Mouse (Mus musculus): ENCODE measurements around the gene Mettl13. TPM values are rescaled to one million over a fixed set of nuclear protein-coding genes. Genes with fewer than 3 reads are reported as not detected.

Gene Mettl13
- polyA plus RNA-seq, 1 experiment from 2014 or later, result 13.2 TPM

GRCm38 (mm10) chr1:162510013-162510356 is 38.4 kb downstream of the Mettl13 start:
- Histone ChIP-seq H3K4me3 (ENCODE audit: low read length) (no peak overlapping the region), H3K4me1 (ENCODE audit: control insufficient read depth, insufficient read depth, low read length) (peaks cover 8% of the 10 kb centered on the region; the same call in 1 of the 2 replicates), H3K9ac (ENCODE audit: low read length) (no peak overlapping the region), H3K27me3 (ENCODE audit: control insufficient read depth, insufficient read depth, low read length) (no peaks in the 10 kb centered on the region), H3K9me3 (replicated peaks; ENCODE audit: control insufficient read depth, low read length) (no peaks in the 10 kb centered on the region), H3K36me3 (ENCODE audit: control insufficient read depth, insufficient read depth) (no peaks in the 10 kb centered on the region), H3K27ac (ENCODE audit: low read length) (no peak overlapping the region), H3K4me2 (ENCODE audit: low read depth, low read length) (no peak overlapping the region)
- 53% methylated on average over 2 of the region's 2 CpGs for WGBS
- no peak for ATAC-seq (replicated peaks; ENCODE audit: extremely low read depth, insufficient read depth, low FRiP score)

GRCm38 (mm10) chr1:162509329-162510012 is 38.9 kb downstream of the Mettl13 start:
- no peak overlapping the region for H3K27ac ChIP-seq (ENCODE audit: low read length)
- H3K27me3 ChIP-seq (ENCODE audit: control insufficient read depth, insufficient read depth, low read length), result no peaks in the 10 kb centered on the region
- H3K4me1 ChIP-seq (ENCODE audit: control insufficient read depth, insufficient read depth, low read length), result peaks cover 8% of the 10 kb centered on the region; the same call in 1 of the 2 replicates
- no peak overlapping the region for H3K9ac ChIP-seq (ENCODE audit: low read length)
- WGBS, result 20% methylated on average over 12 of the region's 12 CpGs
- H3K4me2 ChIP-seq (ENCODE audit: low read depth, low read length), result no peak overlapping the region
- no peaks in the 10 kb centered on the region for H3K36me3 ChIP-seq (ENCODE audit: control insufficient read depth, insufficient read depth)
- no peak overlapping the region for H3K4me3 ChIP-seq (ENCODE audit: low read length)
- ATAC-seq (replicated peaks; ENCODE audit: extremely low read depth, insufficient read depth, low FRiP score), result 0 out of 2 replicates have a peak, but pooled peaks have one; percentile 70
- H3K9me3 ChIP-seq (replicated peaks; ENCODE audit: control insufficient read depth, low read length), result no peaks in the 10 kb centered on the region

GRCm38 (mm10) chr1:162508211-162509005 is 39.9 kb downstream of the Mettl13 start:
- Histone ChIP-seq H3K4me1 (ENCODE audit: control insufficient read depth, insufficient read depth, low read length) (peaks cover 8% of the 10 kb centered on the region; the same call in 1 of the 2 replicates), H3K9me3 (replicated peaks; ENCODE audit: control insufficient read depth, low read length) (no peaks in the 10 kb centered on the region), H3K27ac (ENCODE audit: low read length) (no peak overlapping the region), H3K36me3 (ENCODE audit: control insufficient read depth, insufficient read depth) (no peaks in the 10 kb centered on the region), H3K9ac (ENCODE audit: low read length) (no peak overlapping the region), H3K4me2 (ENCODE audit: low read depth, low read length) (no peak overlapping the region), H3K27me3 (ENCODE audit: control insufficient read depth, insufficient read depth, low read length) (no peaks in the 10 kb centered on the region), H3K4me3 (ENCODE audit: low read length) (no peak overlapping the region)
- ATAC-seq (replicated peaks; ENCODE audit: extremely low read depth, insufficient read depth, low FRiP score), result no peak
- 69% methylated on average over 4 of the region's 4 CpGs for WGBS

- ATAC-seq (replicated peaks; ENCODE audit: extremely low read depth, insufficient read depth, low FRiP score), result no peak
- Histone ChIP-seq H3K27me3 (ENCODE audit: control insufficient read depth, insufficient read depth, low read length) (no peaks in the 10 kb centered on the region), H3K36me3 (ENCODE audit: control insufficient read depth, insufficient read depth) (no peaks in the 10 kb centered on the region), H3K4me2 (ENCODE audit: low read depth, low read length) (no peak overlapping the region), H3K4me1 (ENCODE audit: control insufficient read depth, insufficient read depth, low read length) (peaks cover 8% of the 10 kb centered on the region; the same call in 1 of the 2 replicates), H3K9ac (ENCODE audit: low read length) (no peak overlapping the region), H3K9me3 (replicated peaks; ENCODE audit: control insufficient read depth, low read length) (no peaks in the 10 kb centered on the region), H3K4me3 (ENCODE audit: low read length) (no peak overlapping the region), H3K27ac (ENCODE audit: low read length) (no peak overlapping the region)
- WGBS, result 79% methylated on average over 4 of the region's 4 CpGs
Observed at GRCm38 (mm10) chr1:162506516-162506915, 41.8 kb downstream of the Mettl13 start.

- H3K9ac ChIP-seq (ENCODE audit: low read length), result no peak overlapping the region
- no peak overlapping the region for H3K4me2 ChIP-seq (ENCODE audit: low read depth, low read length)
- H3K27me3 ChIP-seq (ENCODE audit: control insufficient read depth, insufficient read depth, low read length), result no peaks in the 10 kb centered on the region
- 75% methylated on average over 6 of the region's 6 CpGs for WGBS
- H3K4me1 ChIP-seq (ENCODE audit: control insufficient read depth, insufficient read depth, low read length), result peaks cover 8% of the 10 kb centered on the region; the same call in 1 of the 2 replicates
- no peak overlapping the region for H3K4me3 ChIP-seq (ENCODE audit: low read length)
- ATAC-seq (replicated peaks; ENCODE audit: extremely low read depth, insufficient read depth, low FRiP score), result no peak
- no peaks in the 10 kb centered on the region for H3K36me3 ChIP-seq (ENCODE audit: control insufficient read depth, insufficient read depth)
- H3K27ac ChIP-seq (ENCODE audit: low read length), result no peak overlapping the region
- H3K9me3 ChIP-seq (replicated peaks; ENCODE audit: control insufficient read depth, low read length), result no peaks in the 10 kb centered on the region
Observed at GRCm38 (mm10) chr1:162505649-162506048, 42.7 kb downstream of the Mettl13 start.

Other genes starting within 250 kb of the Mettl13 start
- 2.0 and 3.1 TPM in 2 replicates for gene Dnm3, start 70.5 kb downstream of the Mettl13 start, polyA plus RNA-seq (2015; fragmentation: Nextera tagmentation; extraction: Ambion mirVana)
- gene Vamp4, start 22.0 kb upstream of the Mettl13 start, polyA plus RNA-seq (2015; fragmentation: Nextera tagmentation; extraction: Ambion mirVana), result 32.6 and 37.7 TPM in 2 replicates
- gene Myoc, start 90.6 kb upstream of the Mettl13 start, polyA plus RNA-seq (2015; fragmentation: Nextera tagmentation; extraction: Ambion mirVana), result 0.07 TPM in 1 of 2 replicates, not detected in the other
- not detected in 2 replicates for gene Myocos, start 109.7 kb upstream of the Mettl13 start, polyA plus RNA-seq (2015; fragmentation: Nextera tagmentation; extraction: Ambion mirVana)
- 74.7 and 81.5 TPM in 2 replicates for gene Prrc2c, start 192.0 kb upstream of the Mettl13 start, polyA plus RNA-seq (2015; fragmentation: Nextera tagmentation; extraction: Ambion mirVana)